Mouse (Mus musculus): ENCODE measurements around the gene Stard9. TPM values are rescaled to one million over a fixed set of nuclear protein-coding genes. Genes with fewer than 3 reads are reported as not detected.

Gene Stard9
- polyA plus RNA-seq, 1 experiment = 2.1 TPM

DNA sequence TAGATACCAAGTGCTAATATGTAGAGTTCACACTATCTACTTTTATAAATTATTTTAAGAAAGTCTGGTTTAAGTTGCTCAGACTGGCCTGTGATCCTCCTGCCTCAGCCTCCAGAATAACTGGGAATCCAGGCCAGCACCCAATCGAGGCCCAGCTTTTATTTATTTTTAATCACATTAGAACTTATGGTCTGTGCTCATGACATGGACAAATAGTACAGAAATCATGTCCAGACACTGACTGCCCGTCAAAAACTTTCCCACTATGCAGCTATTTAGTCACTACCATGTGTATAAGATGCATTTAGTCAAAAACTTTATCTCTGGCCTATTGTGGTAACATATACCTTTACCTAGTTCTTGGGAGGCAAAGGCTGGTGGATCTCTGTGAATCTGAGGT is 93.0 kb downstream of the Stard9 start:
- Histone ChIP-seq H3K27ac (ENCODE audit: insufficient read depth, low read depth, low read length) (no peak overlapping the region), H3K4me3 (ENCODE audit: low read depth, low read length) (no peak overlapping the region), H3K36me3 (ENCODE audit: control insufficient read depth, insufficient read depth, low read length) (peaks cover 77% of the 10 kb centered on the region), H3K4me1 (ENCODE audit: control insufficient read depth, insufficient read depth, insufficient read length, low read length) (no peaks in the 10 kb centered on the region), H3K27me3 (ENCODE audit: control insufficient read depth, insufficient read depth, low read length) (no peaks in the 10 kb centered on the region)
- TF ChIP-seq POLR2A (IDR thresholded peaks at IDR 0.05; ENCODE audit: low read depth, low read length) = no peak
- TF ChIP-seq CTCF (IDR thresholded peaks at IDR 0.05; ENCODE audit: extremely low read depth, insufficient read length, insufficient replicate concordance, low read depth, low read length) = no peak
- 91% methylated on average over 2 of the region's 2 CpGs for WGBS

DNA sequence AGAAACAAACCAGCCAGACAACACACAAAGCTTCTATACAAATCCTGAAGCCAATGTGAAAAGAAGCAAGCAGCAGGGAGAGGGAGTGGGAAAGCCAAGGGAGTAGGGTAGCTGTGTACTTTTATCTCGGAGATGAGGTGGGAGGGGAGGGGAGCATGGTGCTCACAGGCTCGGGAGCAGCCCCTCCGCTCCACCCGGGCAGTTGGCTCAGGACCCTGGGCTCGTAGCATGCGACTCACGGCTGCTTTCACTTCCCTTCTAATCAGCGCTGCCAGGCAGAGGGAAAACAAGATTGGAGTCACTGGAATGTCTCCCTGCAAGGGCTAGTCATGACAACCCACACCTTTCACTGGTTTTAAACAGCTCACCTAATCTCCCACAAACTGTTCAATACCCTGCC is 93.6 kb downstream of the Stard9 start:
- H3K4me1 ChIP-seq (ENCODE audit: control insufficient read depth, insufficient read depth, insufficient read length, low read length) = no peaks in the 10 kb centered on the region
- WGBS = 77% methylated on average over 8 of the region's 8 CpGs
- no peaks in the 10 kb centered on the region for H3K27me3 ChIP-seq (ENCODE audit: control insufficient read depth, insufficient read depth, low read length)
- H3K4me3 ChIP-seq (ENCODE audit: low read depth, low read length) = no peak overlapping the region
- peaks cover 75% of the 10 kb centered on the region for H3K36me3 ChIP-seq (ENCODE audit: control insufficient read depth, insufficient read depth, low read length)
- no peak overlapping the region for H3K27ac ChIP-seq (ENCODE audit: insufficient read depth, low read depth, low read length)
- no peak for TF ChIP-seq POLR2A (IDR thresholded peaks at IDR 0.05; ENCODE audit: low read depth, low read length)
- TF ChIP-seq CTCF (IDR thresholded peaks at IDR 0.05; ENCODE audit: extremely low read depth, insufficient read length, insufficient replicate concordance, low read depth, low read length) = no peak

DNA sequence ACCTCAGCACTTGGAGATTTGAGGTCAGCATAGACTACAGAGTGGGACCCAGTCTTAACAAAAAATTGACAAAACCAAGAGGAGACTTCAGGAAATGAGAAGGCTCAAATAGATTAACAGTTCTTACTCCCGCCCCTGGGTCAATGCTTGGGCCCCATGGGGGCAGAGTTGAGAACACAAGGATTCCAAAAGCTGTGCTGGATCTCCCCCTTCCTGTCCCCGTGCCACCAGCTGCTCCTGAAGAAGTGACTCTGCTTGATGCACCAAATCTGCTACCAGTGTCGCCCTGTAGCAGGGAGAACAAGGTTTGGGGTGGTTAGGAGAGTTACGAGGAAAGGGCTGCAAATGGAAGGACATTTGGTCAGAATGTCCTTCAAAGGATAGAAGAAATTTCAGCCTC is 94.7 kb downstream of the Stard9 start:
- Histone ChIP-seq H3K27me3 (ENCODE audit: control insufficient read depth, insufficient read depth, low read length) (no peaks in the 10 kb centered on the region), H3K36me3 (ENCODE audit: control insufficient read depth, insufficient read depth, low read length) (peaks cover 72% of the 10 kb centered on the region), H3K4me3 (ENCODE audit: low read depth, low read length) (no peak overlapping the region), H3K27ac (ENCODE audit: insufficient read depth, low read depth, low read length) (no peak overlapping the region), H3K4me1 (ENCODE audit: control insufficient read depth, insufficient read depth, insufficient read length, low read length) (no peaks in the 10 kb centered on the region)
- WGBS = 79% methylated on average over 4 of the region's 4 CpGs
- TF ChIP-seq POLR2A (IDR thresholded peaks at IDR 0.05; ENCODE audit: low read depth, low read length) (no peak), CTCF (IDR thresholded peaks at IDR 0.05; ENCODE audit: extremely low read depth, insufficient read length, insufficient replicate concordance, low read depth, low read length) (no peak)

DNA sequence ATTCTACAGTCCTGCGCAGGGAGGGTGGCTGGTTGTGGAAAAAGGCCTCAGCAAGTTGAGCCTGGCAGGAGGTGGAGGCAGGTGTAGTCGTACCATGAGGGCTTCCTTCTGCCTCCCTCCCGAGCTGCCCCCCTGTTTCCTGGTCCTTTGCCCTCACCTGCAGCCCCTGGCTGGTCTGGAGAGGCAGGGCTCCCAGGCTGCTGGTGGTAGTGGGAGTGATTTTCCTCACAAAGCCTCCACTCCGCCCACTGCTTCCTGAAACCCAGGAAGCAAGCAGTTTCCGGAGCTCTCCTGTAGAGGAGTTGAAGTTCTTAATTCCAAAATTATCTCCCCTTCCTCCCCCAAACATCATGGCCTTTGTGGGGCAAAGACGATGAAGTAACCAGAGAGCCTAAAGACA is 95.3 kb downstream of the Stard9 start:
- no peak for TF ChIP-seq CTCF (IDR thresholded peaks at IDR 0.05; ENCODE audit: extremely low read depth, insufficient read length, insufficient replicate concordance, low read depth, low read length)
- TF ChIP-seq POLR2A (IDR thresholded peaks at IDR 0.05; ENCODE audit: low read depth, low read length) = no peak
- H3K27me3 ChIP-seq (ENCODE audit: control insufficient read depth, insufficient read depth, low read length) = no peaks in the 10 kb centered on the region
- H3K36me3 ChIP-seq (ENCODE audit: control insufficient read depth, insufficient read depth, low read length) = peaks cover 68% of the 10 kb centered on the region
- WGBS = 83% methylated on average over 6 of the region's 6 CpGs
- no peak overlapping the region for H3K4me3 ChIP-seq (ENCODE audit: low read depth, low read length)
- no peak overlapping the region for H3K27ac ChIP-seq (ENCODE audit: insufficient read depth, low read depth, low read length)
- H3K4me1 ChIP-seq (ENCODE audit: control insufficient read depth, insufficient read depth, insufficient read length, low read length) = no peaks in the 10 kb centered on the region

DNA sequence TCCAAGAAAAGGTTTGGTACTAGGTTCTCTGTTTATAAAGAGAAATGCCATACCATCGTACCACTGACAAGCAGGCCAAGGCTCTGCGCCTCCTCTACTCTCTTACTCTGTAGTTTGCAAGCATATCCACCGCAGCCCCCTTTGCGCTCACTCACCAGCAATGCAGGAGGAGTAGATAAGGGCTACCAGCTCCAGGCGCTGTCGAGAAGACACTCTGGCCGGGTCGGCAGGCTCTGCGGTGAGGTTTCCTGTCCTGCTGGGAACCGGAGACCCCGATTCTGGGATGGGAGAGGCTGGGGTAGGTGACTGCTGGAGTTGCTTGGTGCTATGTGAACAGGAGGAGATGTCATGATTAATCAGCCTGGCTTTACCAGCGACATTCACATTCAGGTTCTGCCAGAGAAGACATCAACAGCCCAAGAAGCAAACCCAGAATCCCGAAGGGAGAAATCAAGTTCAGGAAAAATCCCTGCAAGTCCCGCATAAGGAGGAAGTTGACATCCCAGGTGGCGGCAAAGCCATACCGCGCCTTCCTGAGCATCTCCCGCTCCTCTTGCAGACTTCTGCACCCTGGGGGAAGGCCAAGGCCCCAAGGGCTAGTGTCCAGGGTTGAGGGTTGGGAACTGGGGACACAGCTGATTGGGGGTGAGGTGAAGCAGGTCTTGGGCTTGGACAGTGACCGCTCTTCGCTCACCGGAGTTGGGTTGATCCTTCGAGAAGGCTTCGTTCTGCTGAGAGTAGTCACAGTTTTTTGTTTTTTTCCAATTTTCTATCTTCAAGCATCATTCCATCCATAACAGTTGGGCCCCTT is 101.1 kb downstream of the Stard9 start:
- Histone ChIP-seq H3K27ac (ENCODE audit: insufficient read depth, low read depth, low read length) (no peak overlapping the region), H3K36me3 (ENCODE audit: control insufficient read depth, insufficient read depth, low read length) (peaks cover 27% of the 10 kb centered on the region), H3K4me1 (ENCODE audit: control insufficient read depth, insufficient read depth, insufficient read length, low read length) (peaks cover 9% of the 10 kb centered on the region), H3K4me3 (ENCODE audit: low read depth, low read length) (peak overlapping the region; percentile 65), H3K27me3 (ENCODE audit: control insufficient read depth, insufficient read depth, low read length) (no peaks in the 10 kb centered on the region)
- TF ChIP-seq CTCF (IDR thresholded peaks at IDR 0.05; ENCODE audit: extremely low read depth, insufficient read length, insufficient replicate concordance, low read depth, low read length) = no peak
- TF ChIP-seq POLR2A (IDR thresholded peaks at IDR 0.05; ENCODE audit: low read depth, low read length) = no peak
- WGBS = 25% methylated on average over 23 of the region's 23 CpGs

DNA sequence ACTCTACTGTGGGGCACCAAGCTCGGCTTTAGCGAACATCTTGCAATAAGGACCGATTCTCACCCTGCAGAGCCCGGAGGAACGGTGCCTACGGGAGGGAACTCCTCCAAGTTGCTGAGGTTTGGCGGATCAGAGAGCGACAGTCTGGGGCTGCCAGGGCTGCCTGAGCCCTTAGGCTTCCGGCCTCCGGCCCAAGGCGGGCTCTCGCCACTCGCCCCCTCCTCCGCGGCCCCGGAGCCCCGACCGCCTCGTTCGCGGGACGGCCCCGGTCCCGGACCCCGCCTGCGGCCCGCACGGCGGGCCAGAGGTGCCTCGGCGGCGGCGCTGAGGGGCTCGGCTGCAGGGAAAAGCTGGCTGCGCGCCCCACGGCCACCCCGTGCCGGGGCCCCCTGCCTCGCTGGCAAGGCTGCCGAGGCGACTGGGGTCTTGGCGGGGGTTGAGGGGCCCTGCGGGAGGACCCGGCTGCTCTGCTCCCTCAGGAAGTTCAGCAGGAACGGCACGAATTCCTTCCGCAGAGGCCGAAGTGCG is 101.8 kb downstream of the Stard9 start:
- peaks cover 20% of the 10 kb centered on the region for H3K36me3 ChIP-seq (ENCODE audit: control insufficient read depth, insufficient read depth, low read length)
- WGBS = under 1% methylated on average over 50 of the region's 50 CpGs
- TF ChIP-seq POLR2A (IDR thresholded peaks at IDR 0.05; ENCODE audit: low read depth, low read length) = no peak
- TF ChIP-seq CTCF (IDR thresholded peaks at IDR 0.05; ENCODE audit: extremely low read depth, insufficient read length, insufficient replicate concordance, low read depth, low read length) = no peak
- H3K27me3 ChIP-seq (ENCODE audit: control insufficient read depth, insufficient read depth, low read length) = no peaks in the 10 kb centered on the region
- peak overlapping the region; percentile 65 for H3K4me3 ChIP-seq (ENCODE audit: low read depth, low read length)
- peaks cover 9% of the 10 kb centered on the region for H3K4me1 ChIP-seq (ENCODE audit: control insufficient read depth, insufficient read depth, insufficient read length, low read length)
- peak overlapping the region; percentile 38; the same call in 1 of the 2 replicates for H3K27ac ChIP-seq (ENCODE audit: insufficient read depth, low read depth, low read length)

DNA sequence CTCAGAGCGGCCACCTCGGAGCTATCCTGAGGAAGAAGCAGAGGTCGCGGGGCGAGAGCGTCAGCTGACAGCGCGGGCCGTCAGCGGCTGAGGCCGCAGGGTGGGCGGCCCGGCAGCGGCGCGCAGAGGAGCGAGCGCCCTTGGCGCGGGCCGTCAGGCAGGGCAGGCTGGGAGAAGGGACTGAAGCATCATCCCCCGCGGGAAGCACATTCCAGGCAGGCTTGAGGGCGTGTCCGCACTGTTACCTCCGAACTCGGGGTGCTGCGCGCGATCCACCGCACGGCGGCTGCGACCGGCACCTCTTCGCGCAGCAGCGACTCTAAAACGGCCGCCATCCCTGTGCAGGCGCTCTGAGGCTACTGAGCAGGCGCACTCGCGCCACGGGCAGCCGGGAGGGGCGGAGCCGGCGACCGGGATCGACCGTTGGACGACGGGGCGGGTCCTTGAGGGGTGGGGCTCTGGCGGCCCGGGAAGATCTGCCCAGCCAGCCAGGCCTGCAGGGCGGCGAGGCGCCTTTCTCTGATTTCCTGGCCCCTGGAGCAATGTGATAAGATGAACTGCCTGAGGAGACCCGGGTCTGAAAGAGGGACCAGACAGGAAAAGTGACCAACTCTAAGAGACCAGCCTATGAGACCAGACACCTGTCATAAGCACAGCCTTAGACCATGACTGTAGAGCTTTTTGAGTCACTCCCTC is 102.4 kb downstream of the Stard9 start:
- Histone ChIP-seq H3K4me3 (ENCODE audit: low read depth, low read length) (peak overlapping the region; percentile 65), H3K27ac (ENCODE audit: insufficient read depth, low read depth, low read length) (peak overlapping the region; percentile 64), H3K4me1 (ENCODE audit: control insufficient read depth, insufficient read depth, insufficient read length, low read length) (peaks cover 9% of the 10 kb centered on the region), H3K27me3 (ENCODE audit: control insufficient read depth, insufficient read depth, low read length) (no peaks in the 10 kb centered on the region), H3K36me3 (ENCODE audit: control insufficient read depth, insufficient read depth, low read length) (peaks cover 15% of the 10 kb centered on the region)
- TF ChIP-seq POLR2A (IDR thresholded peaks at IDR 0.05; ENCODE audit: low read depth, low read length) (peak; percentile 93), CTCF (IDR thresholded peaks at IDR 0.05; ENCODE audit: extremely low read depth, insufficient read length, insufficient replicate concordance, low read depth, low read length) (no peak)
- WGBS = under 1% methylated on average over 61 of the region's 61 CpGs

All from small intestine, adult 2 months (tissue).